29 mouse cellular contexts compared by ENCODE assay signal in the genomic region with DNA sequence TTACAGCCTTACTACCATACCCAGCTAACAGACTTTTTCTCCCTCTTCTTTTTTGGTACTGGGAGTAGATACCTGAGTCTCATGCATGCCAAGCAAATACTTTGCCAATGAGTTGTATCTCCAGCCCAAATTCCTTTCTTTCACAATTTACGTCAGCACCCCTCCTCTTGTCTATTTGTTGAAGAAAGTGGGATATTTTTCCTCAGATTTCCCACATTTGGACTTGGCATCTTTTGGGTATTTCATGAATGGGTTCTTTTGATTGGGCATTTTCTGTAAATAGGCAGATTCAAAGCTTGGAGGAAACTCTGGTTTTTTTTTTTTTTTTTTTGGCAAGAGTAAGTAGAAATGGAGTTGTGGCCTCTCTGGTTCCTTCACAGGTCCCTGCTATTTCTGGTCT. TPM values are rescaled to one million over a fixed set of nuclear protein-coding genes. Genes with fewer than 3 reads are reported as not detected.
DNase-seq lines count a peak whose midpoint lies in the region; ATAC-seq lines count a peak whose summit lies in the region.
"Had no signal": no experiment of that assay in that cellular context is flagged by ENCODE, and none has a peak within 500 bp of the region (broad histone marks: within the 10 kb centered on the region; RNA-seq: fewer than 3 reads in every experiment).

No protein-coding gene starts in this region.

- no peak overlapping the region for H3K9ac ChIP-seq in liver, embryonic 11.5 days (ENCODE audit: low read depth, low read length)
- H3K9ac ChIP-seq in liver, embryonic 12.5 days: no peak overlapping the region
- H3K9ac ChIP-seq: embryonic facial prominence, embryonic 12.5 days; forebrain, embryonic 13.5 days; forebrain, embryonic 15.5 days; forebrain, postnatal 0 days had no signal

- WGBS in liver, embryonic 11.5 days: 90% methylated on average over 1 of the region's 1 CpGs
- 98% methylated on average over 1 of the region's 1 CpGs for WGBS in liver, embryonic 12.5 days (ENCODE audit: insufficient replicate concordance)

- no peaks in the 10 kb centered on the region for H3K27me3 ChIP-seq in liver, embryonic 11.5 days (replicated peaks; ENCODE audit: control insufficient read depth, insufficient read depth, low read length)
- H3K27me3 ChIP-seq in liver, embryonic 12.5 days (replicated peaks): no peaks in the 10 kb centered on the region
- H3K27me3 ChIP-seq: embryonic facial prominence, embryonic 12.5 days; forebrain, embryonic 13.5 days; forebrain, embryonic 15.5 days; Patski had no signal

- no peak overlapping the region for H3K4me3 ChIP-seq in liver, embryonic 11.5 days (ENCODE audit: low read depth, low read length)
- H3K4me3 ChIP-seq in liver, embryonic 12.5 days: no peak overlapping the region
- H3K4me3 ChIP-seq: embryonic facial prominence, embryonic 10.5 days; embryonic facial prominence, embryonic 12.5 days; forebrain, embryonic 13.5 days; forebrain, embryonic 15.5 days had no signal

- peaks cover 60% of the 10 kb centered on the region for H3K36me3 ChIP-seq in liver, embryonic 11.5 days (ENCODE audit: control insufficient read depth, insufficient read depth, low read length)
- H3K36me3 ChIP-seq in liver, embryonic 12.5 days: peaks cover 100% of the 10 kb centered on the region
- H3K36me3 ChIP-seq: forebrain, embryonic 15.5 days had no signal

- no peak for ATAC-seq in liver, embryonic 11.5 days (replicated peaks; ENCODE audit: low FRiP score)
- ATAC-seq in liver, embryonic 12.5 days: no peak
- ATAC-seq: activated CD4-positive, CD25-positive, alpha-beta regulatory T cell, adult 4 months; forebrain, embryonic 13.5 days; forebrain, embryonic 15.5 days; forebrain, postnatal 0 days; Patski had no signal

- H3K4me1 ChIP-seq in liver, embryonic 11.5 days (replicated peaks; ENCODE audit: control insufficient read depth, insufficient read depth, low read length): no peaks in the 10 kb centered on the region
- H3K4me1 ChIP-seq in liver, embryonic 12.5 days: peaks cover 10% of the 10 kb centered on the region
- H3K4me1 ChIP-seq: embryonic facial prominence, embryonic 10.5 days; embryonic facial prominence, embryonic 12.5 days; forebrain, embryonic 13.5 days had no signal

- no peak overlapping the region for H3K4me2 ChIP-seq in liver, embryonic 11.5 days
- no peak overlapping the region for H3K4me2 ChIP-seq in liver, embryonic 12.5 days
- H3K4me2 ChIP-seq: embryonic facial prominence, embryonic 12.5 days; forebrain, embryonic 13.5 days; forebrain, embryonic 15.5 days had no signal

- peak; percentile 7 for DNase-seq in liver, embryonic 11.5 days (ENCODE audit: low spot score)
- peak; percentile 37 for DNase-seq in 3T3-L1 (ENCODE audit: low read depth, low spot score)
- peak; percentile 83 for DNase-seq in Muller cell, postnatal 12 days (ENCODE audit: inconsistent ontology term)
- DNase-seq in fibroblast of lung, adult 2 months (ENCODE audit: low read depth): peak; percentile 77
- DNase-seq in lung, postnatal 14 days: no peak
- no peak for DNase-seq in layer of hippocampus, postnatal 14 days (ENCODE audit: low spot score in 2 of 2)
- DNase-seq in spleen, adult 18-20 months: no peak
- DNase-seq: adrenal gland, adult 8-10 months; adrenal gland, postnatal 14 days; adrenal gland, postnatal 36 days; cerebellum, adult 11-12 months; cerebellum, adult 2 months; cerebellum, adult 9-10 months; cerebellum, postnatal 10 days; cerebellum, postnatal 25 days; forebrain, postnatal 0 days had no signal

- H3K27ac ChIP-seq in liver, embryonic 11.5 days (ENCODE audit: low read depth, low read length): no peak overlapping the region
- H3K27ac ChIP-seq in liver, embryonic 12.5 days: no peak overlapping the region
- H3K27ac ChIP-seq: embryonic facial prominence, embryonic 10.5 days; embryonic facial prominence, embryonic 12.5 days; forebrain, embryonic 13.5 days; forebrain, embryonic 15.5 days had no signal

- no peaks in the 10 kb centered on the region for H3K9me3 ChIP-seq in liver, embryonic 11.5 days (ENCODE audit: control insufficient read depth, low read length)
- H3K9me3 ChIP-seq in liver, embryonic 12.5 days (replicated peaks): no peaks in the 10 kb centered on the region
- H3K9me3 ChIP-seq: embryonic facial prominence, embryonic 10.5 days; embryonic facial prominence, embryonic 12.5 days; forebrain, embryonic 13.5 days; forebrain, embryonic 15.5 days; G1E had no signal

RNA-seq across cellular contexts. Expression of gene Slc43a3, which starts 15.9 kb away (rescaled TPM):
- polyA plus RNA-seq in liver, embryonic 11.5 days (2014; fragmentation: Nextera tagmentation; extraction: Ambion mirVana): 107 and 111 TPM in 2 replicates
- 127 and 128 TPM in 2 replicates for polyA plus RNA-seq in liver, embryonic 12.5 days (2016; fragmentation: Nextera tagmentation; extraction: Ambion mirVana)
- 1 to 10 TPM; 2.4 to 3.3 TPM for total RNA-seq in layer of hippocampus, postnatal 14 days (2021)
- polyA plus RNA-seq: Patski had no signal

RNA-seq across cellular contexts. Expression of gene Prg2, which starts 28.0 kb away (rescaled TPM):
- 67.2 and 96.9 TPM in 2 replicates for polyA plus RNA-seq in liver, embryonic 11.5 days (2014; fragmentation: Nextera tagmentation; extraction: Ambion mirVana)
- 27.7 and 79.1 TPM in 2 replicates for polyA plus RNA-seq in liver, embryonic 12.5 days (2016; fragmentation: Nextera tagmentation; extraction: Ambion mirVana)
- not detected for total RNA-seq in layer of hippocampus, postnatal 14 days (2021)
- total RNA-seq: adrenal gland, adult 18-20 months; adrenal gland, adult 8-10 months; adrenal gland, postnatal 36 days; forebrain, postnatal 0 days had no signal
- polyA plus RNA-seq: C2C12; cortical plate, adult 2 months; embryonic facial prominence, embryonic 14.5 days; forebrain, embryonic 11.5 days; forebrain, embryonic 13.5 days; forebrain, embryonic 15.5 days; forebrain, postnatal 0 days; G1E; Patski had no signal

RNA-seq across cellular contexts. Expression of gene Prg3, which starts 35.8 kb away (rescaled TPM):
- 10.2 and 16.7 TPM in 2 replicates for polyA plus RNA-seq in liver, embryonic 11.5 days (2014; fragmentation: Nextera tagmentation; extraction: Ambion mirVana)
- polyA plus RNA-seq in liver, embryonic 12.5 days (2016; fragmentation: Nextera tagmentation; extraction: Ambion mirVana): 3.1 and 7.1 TPM in 2 replicates
- total RNA-seq in layer of hippocampus, postnatal 14 days (2021): not detected
- total RNA-seq: adrenal gland, adult 18-20 months; adrenal gland, adult 8-10 months; adrenal gland, postnatal 14 days; adrenal gland, postnatal 36 days; forebrain, postnatal 0 days had no signal
- polyA plus RNA-seq: activated CD4-positive, CD25-positive, alpha-beta regulatory T cell, adult 4 months; C2C12; cerebellum, adult 2 months; cortical plate, adult 2 months; embryonic facial prominence, embryonic 10.5 days; embryonic facial prominence, embryonic 12.5 days; embryonic facial prominence, embryonic 14.5 days; forebrain, embryonic 11.5 days; forebrain, embryonic 13.5 days; forebrain, embryonic 15.5 days; forebrain, postnatal 0 days; Patski had no signal

Comparison
In these comparisons a context has a peak if more than half of its experiments do, and no peak if none do; other contexts are left out.
1. DNase-seq: peak in liver, embryonic 11.5 days (single experiment), 3T3-L1 (single experiment), Muller cell, postnatal 12 days (single experiment) and fibroblast of lung, adult 2 months (single experiment); none in lung, postnatal 14 days (single experiment), layer of hippocampus, postnatal 14 days (0 of 2) and spleen, adult 18-20 months (0 of 2).